Mouse (Mus musculus): ENCODE data around the gene Msx1. TPM values are rescaled to one million over a fixed set of nuclear protein-coding genes. Genes with fewer than 3 reads are reported as not detected.
A peak's percentile ranks its signal among the peaks of the same experiment; 100 is the strongest.

Msx1 gene
- polyA plus RNA-seq, 1 experiment from 2014 or later = 3.3 TPM

DNA sequence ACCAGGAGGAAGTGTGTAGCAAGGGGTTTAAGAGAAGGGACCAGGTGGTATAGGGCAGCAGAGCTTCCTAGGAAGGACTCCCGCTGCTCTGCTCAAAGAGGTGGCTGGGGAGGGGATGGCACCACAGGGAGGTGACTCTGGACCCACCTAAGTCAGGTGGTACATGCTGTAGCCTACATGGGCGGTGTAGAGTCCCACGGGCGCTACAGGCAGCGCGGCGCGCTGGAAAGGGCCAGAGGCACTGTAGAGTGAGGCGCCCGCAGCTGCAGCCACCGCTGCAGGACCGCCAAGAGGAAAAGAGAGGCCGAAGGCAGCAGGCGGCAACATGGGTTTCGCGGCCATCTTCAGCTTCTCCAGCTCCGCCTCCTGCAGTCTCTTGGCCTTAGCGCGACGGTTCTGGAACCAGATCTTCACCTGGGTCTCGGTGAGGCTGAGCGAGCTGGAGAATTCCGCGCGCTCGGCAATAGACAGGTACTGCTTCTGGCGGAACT, 3.2 kb downstream of the Msx1 start:
- no peak overlapping the region for H3K27ac ChIP-seq (ENCODE audit: low read length)
- H3K4me1 ChIP-seq (replicated peaks; ENCODE audit: control insufficient read depth, insufficient read depth, low read length) = peaks cover 12% of the 10 kb centered on the region
- no peak overlapping the region for H3K4me3 ChIP-seq (ENCODE audit: low read length)
- no peaks in the 10 kb centered on the region for H3K9me3 ChIP-seq (ENCODE audit: control insufficient read depth, low read length)
- no peak overlapping the region for H3K4me2 ChIP-seq (ENCODE audit: low read depth, low read length)
- 4% methylated on average over 27 of the region's 27 CpGs for WGBS
- H3K36me3 ChIP-seq (ENCODE audit: control insufficient read depth, insufficient read depth, low read length) = no peaks in the 10 kb centered on the region
- H3K27me3 ChIP-seq (ENCODE audit: control insufficient read depth, insufficient read depth, low read depth, low read length) = peaks cover 96% of the 10 kb centered on the region
- H3K9ac ChIP-seq (ENCODE audit: low read length) = no peak overlapping the region
- no peak for ATAC-seq (ENCODE audit: low read depth)

DNA sequence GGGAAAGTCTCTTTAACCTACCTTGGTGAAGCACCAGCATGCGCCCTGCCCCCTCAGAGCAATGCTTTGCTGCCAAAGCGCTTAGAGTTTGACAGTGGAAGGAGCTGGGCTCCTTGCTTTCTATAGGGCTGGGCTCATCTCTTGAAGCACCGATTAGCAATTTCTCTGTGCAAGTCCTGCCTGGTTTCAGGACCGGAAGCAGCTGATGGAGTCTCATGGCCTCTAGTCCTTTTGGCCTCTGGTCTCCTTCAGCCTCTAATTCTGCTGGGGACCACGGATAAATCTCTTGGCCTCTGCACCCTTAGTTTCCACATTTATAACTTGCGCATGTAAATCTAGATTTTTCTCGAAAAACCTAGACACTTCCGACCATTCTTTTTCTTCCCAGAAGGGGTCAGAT, 3.7 kb downstream of the Msx1 start:
- Histone ChIP-seq H3K4me1 (replicated peaks; ENCODE audit: control insufficient read depth, insufficient read depth, low read length) (peaks cover 12% of the 10 kb centered on the region), H3K9ac (ENCODE audit: low read length) (no peak overlapping the region), H3K27me3 (ENCODE audit: control insufficient read depth, insufficient read depth, low read depth, low read length) (peaks cover 96% of the 10 kb centered on the region), H3K4me3 (ENCODE audit: low read length) (no peak overlapping the region), H3K9me3 (ENCODE audit: control insufficient read depth, low read length) (no peaks in the 10 kb centered on the region), H3K27ac (ENCODE audit: low read length) (no peak overlapping the region), H3K36me3 (ENCODE audit: control insufficient read depth, insufficient read depth, low read length) (no peaks in the 10 kb centered on the region), H3K4me2 (ENCODE audit: low read depth, low read length) (no peak overlapping the region)
- no peak for ATAC-seq (ENCODE audit: low read depth)
- 32% methylated on average over 8 of the region's 8 CpGs for WGBS

DNA sequence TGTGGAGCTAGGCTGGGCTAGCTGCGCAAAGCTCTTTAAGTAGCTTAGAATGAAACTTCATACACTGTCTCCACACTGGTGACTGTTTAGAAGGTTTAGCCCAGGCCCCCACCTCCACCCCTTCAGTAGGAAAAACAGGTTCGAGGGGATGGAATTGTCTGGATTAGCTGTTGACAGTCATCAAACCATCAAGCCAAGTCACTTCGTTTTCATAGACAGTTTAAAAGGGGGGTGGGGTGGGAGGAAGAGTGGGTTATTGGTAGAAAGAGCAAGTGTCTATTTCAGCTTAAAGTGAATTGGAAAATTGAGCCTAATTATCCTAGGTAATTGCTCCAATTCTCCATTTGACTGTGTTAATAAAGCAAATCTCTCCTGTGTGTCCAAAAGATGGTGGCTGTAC, 4.4 kb downstream of the Msx1 start:
- ATAC-seq (ENCODE audit: low read depth) = no peak
- H3K27me3 ChIP-seq (ENCODE audit: control insufficient read depth, insufficient read depth, low read depth, low read length) = peaks cover 96% of the 10 kb centered on the region
- H3K9me3 ChIP-seq (ENCODE audit: control insufficient read depth, low read length) = no peaks in the 10 kb centered on the region
- H3K4me2 ChIP-seq (ENCODE audit: low read depth, low read length) = no peak overlapping the region
- 18% methylated on average over 3 of the region's 3 CpGs for WGBS
- no peaks in the 10 kb centered on the region for H3K36me3 ChIP-seq (ENCODE audit: control insufficient read depth, insufficient read depth, low read length)
- no peak overlapping the region for H3K27ac ChIP-seq (ENCODE audit: low read length)
- H3K4me1 ChIP-seq (replicated peaks; ENCODE audit: control insufficient read depth, insufficient read depth, low read length) = peaks cover 12% of the 10 kb centered on the region
- no peak overlapping the region for H3K9ac ChIP-seq (ENCODE audit: low read length)
- H3K4me3 ChIP-seq (ENCODE audit: low read length) = no peak overlapping the region

DNA sequence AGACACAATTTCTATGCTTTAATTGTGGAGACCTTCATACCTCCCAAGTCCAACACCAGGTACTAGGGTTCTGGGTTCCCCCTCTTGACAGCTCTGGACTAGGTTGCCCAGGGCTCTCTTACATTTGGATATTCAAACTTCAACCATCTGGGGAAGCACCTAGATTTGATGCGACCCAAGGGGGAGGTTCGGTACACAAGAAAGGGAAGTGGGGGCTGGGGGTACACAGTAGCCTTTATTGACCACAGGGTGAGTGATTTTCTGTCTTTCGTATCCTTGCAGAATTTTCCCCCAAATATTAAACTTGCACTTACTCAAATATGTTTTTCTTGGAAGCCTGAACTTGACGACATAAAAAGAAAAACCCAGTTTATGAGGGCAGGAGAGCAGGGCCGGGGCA, 4.8 kb downstream of the Msx1 start:
- Histone ChIP-seq H3K9ac (ENCODE audit: low read length) (no peak overlapping the region), H3K27me3 (ENCODE audit: control insufficient read depth, insufficient read depth, low read depth, low read length) (peaks cover 97% of the 10 kb centered on the region), H3K4me3 (ENCODE audit: low read length) (no peak overlapping the region), H3K9me3 (ENCODE audit: control insufficient read depth, low read length) (no peaks in the 10 kb centered on the region), H3K4me2 (ENCODE audit: low read depth, low read length) (no peak overlapping the region), H3K27ac (ENCODE audit: low read length) (no peak overlapping the region), H3K4me1 (replicated peaks; ENCODE audit: control insufficient read depth, insufficient read depth, low read length) (peaks cover 10% of the 10 kb centered on the region), H3K36me3 (ENCODE audit: control insufficient read depth, insufficient read depth, low read length) (no peaks in the 10 kb centered on the region)
- no peak for ATAC-seq (ENCODE audit: low read depth)
- WGBS = 25% methylated on average over 5 of the region's 5 CpGs

DNA sequence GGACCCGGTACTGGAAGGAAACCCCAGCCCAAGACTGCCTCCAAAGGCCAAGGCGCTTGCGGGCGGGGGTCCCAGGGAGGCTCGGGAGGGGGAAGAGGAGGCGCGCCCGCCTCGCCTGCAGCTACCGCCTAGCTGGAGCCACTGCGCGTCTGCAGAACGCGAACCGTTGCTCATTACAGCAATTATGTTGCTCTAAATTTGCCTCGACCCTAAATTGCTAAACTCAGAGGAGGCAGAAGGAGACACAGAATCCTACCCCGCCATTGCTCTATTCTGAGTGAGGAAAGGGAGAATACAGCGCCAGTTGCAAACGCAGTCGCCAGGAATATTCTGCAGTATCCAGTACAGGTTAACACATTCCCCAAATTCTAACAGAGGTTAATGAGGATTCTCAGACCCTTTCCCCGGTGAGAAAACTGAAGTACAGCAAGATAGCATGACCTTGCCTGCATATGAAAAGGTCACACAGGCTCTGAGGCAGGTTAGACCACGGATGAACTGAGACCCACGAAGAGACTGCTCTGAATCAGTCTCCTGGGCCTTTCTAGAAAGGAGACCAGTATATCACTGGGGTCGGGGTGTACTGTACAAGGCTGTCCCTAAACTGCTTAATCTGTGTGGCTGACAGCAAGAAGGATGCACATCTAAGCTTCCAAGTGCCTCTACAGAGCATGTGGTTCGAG, 5.7 kb downstream of the Msx1 start:
- Histone ChIP-seq H3K9me3 (ENCODE audit: control insufficient read depth, low read length) (no peaks in the 10 kb centered on the region), H3K36me3 (ENCODE audit: control insufficient read depth, insufficient read depth, low read length) (no peaks in the 10 kb centered on the region), H3K4me2 (ENCODE audit: low read depth, low read length) (no peak overlapping the region), H3K4me3 (ENCODE audit: low read length) (no peak overlapping the region), H3K4me1 (replicated peaks; ENCODE audit: control insufficient read depth, insufficient read depth, low read length) (peaks cover 3% of the 10 kb centered on the region), H3K9ac (ENCODE audit: low read length) (no peak overlapping the region), H3K27ac (ENCODE audit: low read length) (no peak overlapping the region), H3K27me3 (ENCODE audit: control insufficient read depth, insufficient read depth, low read depth, low read length) (peaks cover 96% of the 10 kb centered on the region)
- no peak for ATAC-seq (ENCODE audit: low read depth)
- WGBS = 5% methylated on average over 25 of the region's 25 CpGs

GRCm38 (mm10) chr5:37817658-37818532, 6.5 kb downstream of the Msx1 start:
- Histone ChIP-seq H3K4me3 (ENCODE audit: low read length) (no peak overlapping the region), H3K27ac (ENCODE audit: low read length) (no peak overlapping the region)
- whole genome bisulfite sequencing = 4% methylated on average over 34 of the region's 34 CpGs

GRCm38 (mm10) chr5:37816907-37817657, 7.3 kb downstream of the Msx1 start:
- Histone ChIP-seq H3K9me3 (ENCODE audit: control insufficient read depth, low read length) (0 out of 2 replicates have a peak, but pooled peaks cover under 1% of the 10 kb centered on the region), H3K4me2 (ENCODE audit: low read depth, low read length) (no peak overlapping the region), H3K36me3 (ENCODE audit: control insufficient read depth, insufficient read depth, low read length) (no peaks in the 10 kb centered on the region), H3K27ac (ENCODE audit: low read length) (no peak overlapping the region), H3K9ac (ENCODE audit: low read length) (no peak overlapping the region), H3K27me3 (ENCODE audit: control insufficient read depth, insufficient read depth, low read depth, low read length) (peaks cover 84% of the 10 kb centered on the region), H3K4me3 (ENCODE audit: low read length) (no peak overlapping the region), H3K4me1 (replicated peaks; ENCODE audit: control insufficient read depth, insufficient read depth, low read length) (no peaks in the 10 kb centered on the region)
- peak; percentile 41; the same call in 1 of the 2 replicates for ATAC-seq (ENCODE audit: low read depth)
- WGBS = 2% methylated on average over 40 of the region's 46 CpGs

More at GRCm38 (mm10) chr5:37817658-37818532, 6.5 kb downstream of the Msx1 start:
- Histone ChIP-seq H3K9ac (ENCODE audit: low read length) (no peak overlapping the region), H3K4me2 (ENCODE audit: low read depth, low read length) (no peak overlapping the region), H3K9me3 (ENCODE audit: control insufficient read depth, low read length) (no peaks in the 10 kb centered on the region), H3K27me3 (ENCODE audit: control insufficient read depth, insufficient read depth, low read depth, low read length) (peaks cover 92% of the 10 kb centered on the region), H3K4me1 (replicated peaks; ENCODE audit: control insufficient read depth, insufficient read depth, low read length) (no peaks in the 10 kb centered on the region; the same call in 1 of the 2 replicates), H3K36me3 (ENCODE audit: control insufficient read depth, insufficient read depth, low read length) (no peaks in the 10 kb centered on the region)
- no peak for ATAC-seq (ENCODE audit: low read depth)

DNA sequence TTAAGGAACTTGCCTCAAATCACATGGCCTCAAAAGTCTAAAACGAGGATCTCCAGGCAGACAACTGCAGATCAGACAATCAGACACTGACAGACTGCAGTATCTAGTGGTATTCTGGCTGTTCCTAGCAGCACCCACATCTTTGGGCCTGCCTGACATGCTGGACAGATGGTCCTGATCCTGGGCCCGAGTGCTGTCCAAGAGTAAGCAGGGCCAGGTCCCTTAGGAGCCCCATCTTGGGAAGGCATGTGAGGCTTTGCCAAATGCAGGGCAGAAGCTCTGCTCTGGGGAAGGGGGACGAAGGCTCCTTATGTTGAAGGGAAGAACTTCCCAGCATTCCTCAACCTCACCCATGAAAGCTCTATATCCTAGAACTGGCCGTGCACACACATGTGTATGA, 8.5 kb downstream of the Msx1 start:
- no peak overlapping the region for H3K27ac ChIP-seq (ENCODE audit: low read length)
- no peak overlapping the region for H3K9ac ChIP-seq (ENCODE audit: low read length)
- no peaks in the 10 kb centered on the region for H3K36me3 ChIP-seq (ENCODE audit: control insufficient read depth, insufficient read depth, low read length)
- 0 out of 2 replicates have a peak, but pooled peaks cover 6% of the 10 kb centered on the region for H3K9me3 ChIP-seq (ENCODE audit: control insufficient read depth, low read length)
- WGBS = 71% methylated on average over 4 of the region's 4 CpGs
- ATAC-seq (ENCODE audit: low read depth) = no peak
- H3K4me3 ChIP-seq (ENCODE audit: low read length) = no peak overlapping the region
- peaks cover 73% of the 10 kb centered on the region for H3K27me3 ChIP-seq (ENCODE audit: control insufficient read depth, insufficient read depth, low read depth, low read length)
- no peak overlapping the region for H3K4me2 ChIP-seq (ENCODE audit: low read depth, low read length)
- no peaks in the 10 kb centered on the region for H3K4me1 ChIP-seq (replicated peaks; ENCODE audit: control insufficient read depth, insufficient read depth, low read length)

DNA sequence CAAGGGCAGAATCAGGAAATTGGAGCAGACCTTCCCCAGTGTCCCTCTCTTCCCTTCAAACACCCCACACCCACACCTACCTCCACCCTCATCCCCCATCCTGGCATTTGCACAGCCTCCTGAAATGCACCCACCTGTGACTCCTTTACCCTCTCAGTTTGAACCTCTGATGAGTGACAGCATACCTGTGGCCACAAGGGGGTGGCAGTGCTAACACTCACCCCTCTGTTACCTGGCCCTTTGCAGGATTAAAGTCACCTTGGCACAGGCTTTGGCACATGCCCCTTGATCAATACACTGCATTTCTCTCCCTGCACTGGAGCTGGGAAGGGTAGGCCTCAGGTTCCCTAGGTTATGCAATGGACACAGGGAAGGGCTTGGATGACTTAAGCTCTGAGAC, 10.2 kb downstream of the Msx1 start:
- H3K27ac ChIP-seq (ENCODE audit: low read length) = no peak overlapping the region
- H3K4me1 ChIP-seq (replicated peaks; ENCODE audit: control insufficient read depth, insufficient read depth, low read length) = no peaks in the 10 kb centered on the region
- no peak overlapping the region for H3K4me2 ChIP-seq (ENCODE audit: low read depth, low read length)
- H3K9me3 ChIP-seq (ENCODE audit: control insufficient read depth, low read length) = 0 out of 2 replicates have a peak, but pooled peaks cover 6% of the 10 kb centered on the region
- H3K27me3 ChIP-seq (ENCODE audit: control insufficient read depth, insufficient read depth, low read depth, low read length) = peaks cover 57% of the 10 kb centered on the region
- H3K36me3 ChIP-seq (ENCODE audit: control insufficient read depth, insufficient read depth, low read length) = no peaks in the 10 kb centered on the region
- H3K4me3 ChIP-seq (ENCODE audit: low read length) = no peak overlapping the region
- no peak overlapping the region for H3K9ac ChIP-seq (ENCODE audit: low read length)
- no peak for ATAC-seq (ENCODE audit: low read depth)
